Mouse (Mus musculus) common myeloid progenitor, adult 5-6 weeks (primary cell): ENCODE results near the gene Eml3. TPM values are rescaled to one million over a fixed set of nuclear protein-coding genes. Genes with fewer than 3 reads are reported as not detected.
A peak's percentile ranks its signal among the peaks of the same experiment; 100 is the strongest.
"Not testable (repeated sequence)": the region's sequence is repeated elsewhere in the genome, so short reads cannot be mapped to it uniquely, and the experiment has no call there.

Experiments used
- ATAC-seq: replicated peaks from 2 replicates; pipeline ENCODE4 v1.8.0; 2016; ENCODE audit warnings: low read depth, mild to moderate bottlenecking, moderate TSS enrichment, inconsistent platforms; ENCODE audit not compliant: poor library complexity, severe bottlenecking
- total RNA-seq: library from RNA; stranded (forward); fragments of 200-1000, 187-1606 nt; gene quantifications from 2 replicates; pipeline ENCODE4 v1.2.3, GENCODE M21; 2017

The Eml3 gene
- total RNA-seq, 1 experiment from 2014 or later, result 22.9 TPM

DNA sequence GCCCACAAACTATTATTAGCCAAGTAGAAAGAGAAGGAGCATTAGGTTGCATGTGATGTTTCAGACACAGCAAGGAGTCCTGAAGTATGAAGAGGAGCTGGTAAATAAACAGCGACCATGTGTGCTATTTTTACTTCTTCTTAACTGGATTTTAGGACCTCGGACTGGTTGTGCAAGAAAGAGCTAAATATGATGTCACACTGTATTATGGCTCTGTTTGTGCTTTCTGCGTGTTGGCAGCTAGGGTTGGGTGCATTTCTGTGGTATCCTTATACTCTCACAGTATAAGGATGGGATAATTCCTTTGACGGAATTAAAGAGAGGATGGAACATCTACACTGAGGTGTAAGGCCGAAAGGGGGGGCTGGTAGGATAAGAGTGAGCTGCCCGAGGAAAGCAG lies 15.9 kb downstream of the Eml3 start:
- ATAC-seq, result no peak

DNA sequence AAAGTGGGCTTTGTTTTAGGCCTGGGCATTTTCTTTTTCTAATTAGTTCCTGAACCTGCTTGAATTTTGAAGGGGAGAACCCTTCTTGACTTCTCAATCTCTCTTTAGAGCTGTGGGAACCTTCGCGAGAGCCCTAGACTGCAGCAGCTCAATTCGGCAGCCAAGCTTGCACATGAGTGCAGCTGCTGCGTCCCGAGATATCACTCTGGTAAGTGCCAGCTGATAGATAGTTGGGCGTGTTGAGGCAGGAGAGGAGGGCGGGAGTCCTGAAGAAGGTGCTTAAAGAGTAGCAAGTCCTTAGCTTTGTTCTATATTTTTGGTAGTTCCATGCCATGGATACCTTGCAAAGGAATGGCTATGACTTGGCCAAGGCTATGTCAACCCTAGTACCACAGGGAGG lies 17.6 kb downstream of the Eml3 start:
- no peak for ATAC-seq

DNA sequence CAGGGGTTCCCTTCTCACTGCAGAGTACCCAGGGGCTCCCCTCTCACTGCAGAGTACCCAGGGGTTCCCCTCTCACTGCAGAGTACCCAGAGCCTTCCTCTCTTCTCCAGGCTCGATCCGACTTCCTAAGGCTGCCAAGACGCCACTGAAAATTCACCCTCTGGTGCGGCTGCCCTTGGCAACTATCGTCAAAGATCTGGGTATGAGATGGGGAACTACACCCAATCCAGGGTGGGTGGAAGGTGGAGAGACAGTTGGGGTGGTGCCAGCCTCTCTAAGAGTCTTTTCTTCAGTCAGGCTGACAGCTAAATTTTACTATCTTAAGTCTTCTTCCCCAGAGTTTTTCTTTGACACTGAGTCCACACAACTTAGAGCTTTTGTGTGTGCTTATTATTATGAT lies 20.8 kb downstream of the Eml3 start:
- no peak for ATAC-seq

DNA sequence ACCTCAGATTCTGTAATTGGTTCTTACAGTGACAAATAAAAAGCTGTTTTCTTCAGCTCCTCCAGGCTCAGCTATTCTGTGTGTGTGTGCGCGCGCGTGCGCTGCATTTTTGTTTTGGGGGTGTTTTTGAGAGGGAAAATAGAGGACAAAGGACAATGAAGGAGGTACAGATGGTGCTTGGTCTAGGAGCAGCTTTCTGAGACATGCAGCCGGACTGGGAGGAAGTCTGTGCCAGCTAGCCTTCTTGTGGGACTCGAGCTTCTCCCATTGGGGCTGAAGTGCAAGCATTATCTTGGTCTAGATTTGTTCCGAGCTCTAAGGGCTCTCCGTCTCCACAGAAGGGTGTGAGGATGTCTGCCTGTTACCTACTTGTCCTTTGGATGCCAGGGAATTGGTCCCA lies 22.9 kb downstream of the Eml3 start:
- no peak for ATAC-seq

DNA sequence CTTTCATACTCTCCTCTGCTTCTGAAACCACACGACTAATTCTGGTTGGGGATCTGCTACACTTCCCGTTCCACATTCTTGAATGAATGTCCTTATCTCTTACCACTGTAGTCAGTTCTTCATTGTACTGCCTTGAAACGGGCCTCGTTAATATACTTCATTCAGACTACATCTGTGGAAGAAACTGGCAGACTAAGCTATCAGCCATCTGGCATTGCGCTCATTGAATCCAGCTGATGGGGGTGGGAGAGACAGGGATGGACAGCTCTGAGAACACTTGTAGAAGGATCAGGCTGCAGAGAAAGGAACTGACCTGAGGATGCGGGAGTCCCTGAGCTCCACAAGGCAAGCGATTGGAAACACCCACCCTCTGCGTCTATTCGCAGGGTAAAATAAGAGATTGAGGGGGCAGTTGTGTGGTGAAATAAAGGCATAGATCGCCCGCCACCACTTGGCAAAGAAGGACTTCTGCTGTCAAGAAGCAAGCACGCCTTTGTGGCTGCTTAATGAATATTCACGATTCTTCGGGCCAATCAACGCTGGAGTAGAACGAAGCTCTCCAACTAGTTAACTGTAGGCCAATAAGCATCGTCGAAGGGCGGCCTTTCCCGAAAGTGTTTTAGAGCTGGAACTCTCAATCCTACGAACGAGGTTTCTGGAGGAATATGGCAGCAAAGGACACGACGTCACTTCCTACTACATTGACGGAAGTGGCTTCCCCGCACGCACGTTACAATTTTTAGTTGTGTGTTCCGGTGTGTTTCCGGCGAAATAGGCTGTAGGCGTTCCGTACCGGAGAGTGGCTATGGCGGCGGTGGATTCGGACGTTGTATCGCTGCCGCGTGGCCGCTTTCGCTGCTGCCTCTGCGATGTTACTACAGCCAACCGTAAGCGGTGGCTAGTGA lies 24.0 kb downstream of the Eml3 start, which contains the start of gene Tut1:
Gene Tut1, plus strand, starts transcription at position 713 of the 905 bp plus-strand sequence.
- ATAC-seq, result peak; percentile 95

DNA sequence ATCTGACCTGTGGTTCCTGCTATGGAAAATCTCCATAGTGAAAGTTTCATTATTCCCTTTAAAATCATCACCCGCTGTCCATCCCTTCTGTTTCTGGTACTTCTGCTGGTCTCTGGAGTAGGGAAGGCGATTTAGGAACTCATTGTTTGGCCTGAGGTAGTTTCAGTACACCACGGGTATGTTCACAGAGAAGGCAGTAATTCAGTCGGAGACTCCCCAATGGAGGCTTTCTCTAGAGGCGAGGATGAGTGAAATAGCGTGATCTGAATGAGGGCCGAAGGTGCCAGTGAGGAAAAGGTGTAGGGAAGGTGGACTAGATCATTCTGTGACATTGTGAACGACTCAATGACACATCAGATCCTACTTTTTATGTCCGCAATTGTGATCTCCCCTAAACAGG lies 24.8 kb downstream of the Eml3 start:
- ATAC-seq, result no peak

DNA sequence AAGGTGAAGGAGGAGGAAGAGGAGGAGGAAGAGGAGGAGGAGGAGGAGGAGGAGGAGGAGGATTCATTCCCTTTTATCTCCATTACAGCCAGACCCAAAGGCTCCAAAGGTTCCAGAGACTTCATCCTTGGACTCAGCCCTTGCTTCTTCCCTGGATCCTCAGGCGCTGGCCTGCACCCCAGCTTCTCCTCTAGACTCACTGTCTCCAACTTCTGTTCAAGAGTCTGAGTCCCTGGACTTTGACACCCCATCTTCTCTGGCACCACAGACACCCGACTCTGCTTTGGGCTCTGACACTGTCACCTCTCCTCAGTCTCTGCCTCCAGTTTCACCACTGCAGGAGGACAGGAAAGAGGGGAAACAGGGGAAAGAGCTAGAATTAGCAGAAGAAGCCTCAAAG lies 32.9 kb downstream of the Eml3 start:
- no peak for ATAC-seq

DNA sequence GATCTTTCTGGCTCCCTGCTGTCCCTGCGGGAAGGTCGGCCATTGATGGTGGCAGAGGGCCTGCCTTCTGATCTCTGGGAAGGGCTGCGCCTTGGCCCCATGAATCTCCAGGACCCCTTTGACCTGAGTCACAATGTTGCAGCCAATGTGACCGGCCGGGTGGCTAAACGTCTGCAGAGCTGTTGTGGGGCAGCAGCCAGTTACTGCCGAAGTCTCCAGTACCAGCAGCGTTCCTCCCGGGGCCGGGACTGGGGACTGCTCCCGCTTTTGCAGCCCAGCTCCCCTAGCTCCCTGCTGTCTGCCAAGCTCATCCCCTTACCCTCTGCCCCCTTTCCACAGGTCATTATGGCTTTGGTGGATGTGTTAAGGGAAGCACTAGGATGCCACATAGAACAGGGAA lies 35.7 kb downstream of the Eml3 start:
- ATAC-seq, result no peak

DNA sequence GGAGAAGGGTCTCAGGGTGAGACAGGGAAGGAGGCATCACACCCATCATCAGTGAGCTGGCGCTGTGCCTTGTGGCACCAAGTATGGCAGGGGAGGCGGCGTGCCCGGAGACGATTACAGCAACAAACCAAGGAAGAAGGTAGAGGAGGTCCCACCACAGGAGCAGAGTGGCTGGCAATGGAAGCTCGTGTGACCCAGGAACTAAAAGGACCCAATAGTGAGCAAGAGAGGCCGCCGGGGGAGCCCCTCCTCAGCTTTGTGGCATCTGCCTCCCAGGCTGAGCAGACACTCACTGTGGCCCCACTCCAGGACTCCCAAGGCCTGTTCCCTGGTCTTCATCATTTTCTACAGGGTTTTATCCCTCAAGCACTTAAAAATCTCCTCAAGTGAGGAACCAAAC lies 36.4 kb downstream of the Eml3 start:
- ATAC-seq, result no peak

DNA sequence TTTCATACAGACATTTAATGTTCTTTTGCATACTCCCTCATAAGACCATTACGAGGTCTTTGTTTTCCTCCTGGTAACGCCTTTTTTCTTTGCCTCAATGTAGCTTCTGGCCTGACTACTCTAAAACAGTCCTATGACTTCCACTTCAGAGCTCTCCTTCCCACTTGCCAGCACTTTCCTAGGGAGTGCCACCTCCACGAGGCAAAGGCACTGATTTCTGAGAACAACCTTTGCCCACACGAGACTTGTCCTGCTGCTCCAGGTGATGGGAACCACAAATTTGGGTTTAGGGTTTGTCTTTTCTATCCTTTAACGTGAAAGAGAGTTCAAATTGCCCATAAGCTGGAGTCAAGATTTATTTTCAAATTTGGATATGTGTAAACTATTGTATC lies 36.8 kb downstream of the Eml3 start:
- no peak for ATAC-seq

DNA sequence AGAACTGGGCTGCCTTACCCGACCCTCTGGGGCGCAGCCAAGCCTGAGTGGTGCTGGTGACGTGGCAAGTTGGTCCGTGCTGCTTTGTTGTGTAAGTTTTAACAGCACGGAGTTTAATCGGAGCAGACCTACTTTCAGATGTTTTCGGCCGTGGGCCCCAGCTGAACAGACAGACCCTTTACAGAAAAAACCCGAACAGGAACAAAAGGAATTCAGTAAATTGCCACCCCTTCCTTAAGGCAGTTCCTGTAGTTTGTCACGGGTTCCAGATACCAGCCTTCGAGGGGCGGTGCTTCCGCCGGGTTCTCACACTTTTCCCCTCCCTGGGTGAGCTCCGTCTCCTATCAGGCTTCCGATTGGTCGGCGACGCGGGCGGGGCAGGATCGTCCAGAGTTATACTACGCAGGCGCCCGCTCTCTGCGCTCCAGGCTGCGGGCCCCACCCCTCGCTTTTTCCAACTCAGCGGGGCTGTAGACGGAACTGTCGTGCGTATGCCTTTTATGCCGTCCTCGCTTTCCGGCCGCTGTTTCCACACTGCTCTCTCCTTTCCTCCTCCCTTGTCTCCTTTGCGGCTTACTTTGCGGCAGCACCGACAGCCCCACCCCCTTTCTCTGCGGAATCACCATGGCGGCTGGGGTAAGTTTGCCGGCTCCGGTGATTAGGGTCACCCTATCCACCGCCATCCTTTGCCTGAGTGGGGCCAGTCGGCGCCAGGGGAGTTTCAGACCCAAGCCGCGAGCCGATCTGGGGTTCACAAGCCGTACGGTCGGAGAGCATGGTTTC lies 37.4 kb downstream of the Eml3 start, which contains the start of gene Eef1g:
Gene Eef1g, plus strand, starts transcription at position 452 of the 783 bp plus-strand sequence.
- peak; percentile 96 for ATAC-seq

DNA sequence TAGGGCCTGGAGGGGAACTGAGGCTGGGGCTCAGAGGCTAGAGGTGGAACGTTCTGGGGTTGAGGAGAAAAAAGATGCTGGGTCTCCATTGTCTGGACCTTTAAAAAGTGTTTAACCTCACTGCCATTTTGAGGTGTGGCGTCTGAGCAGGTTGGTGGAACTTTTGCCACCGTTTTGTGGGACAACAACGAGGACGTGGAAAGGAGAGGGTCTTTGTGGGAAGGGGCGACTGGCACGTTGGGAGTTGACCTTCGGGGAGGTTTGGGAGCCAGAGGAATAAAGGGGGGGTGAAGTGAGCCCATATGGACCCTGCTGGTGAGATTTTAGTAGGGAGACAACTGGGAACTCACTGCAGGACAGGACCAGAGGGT lies 38.0 kb downstream of the Eml3 start:
- peak; percentile 8; the same call in 1 of the 2 replicates for ATAC-seq

DNA sequence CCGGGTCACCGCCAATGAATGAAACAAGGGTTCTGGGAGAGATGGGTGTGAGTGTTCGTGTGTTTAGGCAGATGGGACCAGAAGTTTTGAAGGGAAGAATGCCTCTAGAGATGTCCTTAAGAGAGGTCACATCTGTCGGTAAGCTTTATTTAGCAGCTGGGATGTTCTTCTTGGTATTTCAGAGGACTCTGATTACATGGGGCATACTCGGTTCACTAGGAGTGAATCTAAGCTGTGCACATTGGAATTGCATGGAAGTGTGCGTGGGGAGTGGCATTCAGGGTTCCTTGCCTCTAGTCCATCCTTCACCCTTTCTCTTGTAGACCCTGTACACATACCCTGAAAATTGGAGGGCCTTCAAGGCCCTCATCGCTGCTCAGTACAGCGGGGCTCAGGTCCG lies 38.5 kb downstream of the Eml3 start:
- no peak for ATAC-seq

DNA sequence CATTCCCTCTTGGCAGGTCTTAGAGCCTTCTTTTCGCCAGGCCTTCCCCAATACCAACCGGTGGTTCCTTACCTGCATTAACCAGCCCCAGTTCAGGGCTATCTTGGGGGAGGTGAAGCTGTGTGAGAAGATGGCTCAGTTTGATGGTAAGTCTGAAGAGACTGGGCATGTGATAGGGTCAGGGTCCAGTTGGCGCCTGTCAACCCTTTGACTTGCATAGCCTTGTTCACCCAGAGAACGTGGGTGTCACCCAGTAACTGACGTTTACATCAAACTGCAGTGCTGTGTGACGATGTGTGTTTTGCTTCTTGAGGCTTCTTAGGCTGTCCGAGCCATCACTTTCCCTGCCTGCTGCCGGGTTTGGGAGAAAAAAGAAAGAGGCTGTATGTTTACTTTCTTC lies 43.1 kb downstream of the Eml3 start:
- not testable (repeated sequence) for ATAC-seq

DNA sequence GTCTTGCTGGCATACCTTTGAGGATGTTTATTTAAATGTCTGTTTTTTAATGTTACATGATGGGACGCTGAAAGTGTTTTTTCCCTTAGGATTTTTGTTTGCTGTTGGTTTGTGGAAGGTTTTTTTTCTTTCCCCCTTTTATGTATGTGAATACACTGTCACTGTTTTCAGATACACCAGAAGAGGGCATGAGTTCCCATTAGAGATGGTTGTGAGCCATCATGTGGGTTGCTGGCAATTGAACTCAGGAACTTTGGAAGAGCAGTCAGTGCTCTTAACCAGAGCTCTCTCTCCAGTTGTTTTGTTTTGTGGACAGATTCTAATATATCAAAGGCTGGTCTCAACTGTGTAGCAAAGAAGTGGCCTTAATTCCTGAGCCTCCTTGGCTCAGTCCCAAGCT lies 45.3 kb downstream of the Eml3 start:
- ATAC-seq, result no peak

DNA sequence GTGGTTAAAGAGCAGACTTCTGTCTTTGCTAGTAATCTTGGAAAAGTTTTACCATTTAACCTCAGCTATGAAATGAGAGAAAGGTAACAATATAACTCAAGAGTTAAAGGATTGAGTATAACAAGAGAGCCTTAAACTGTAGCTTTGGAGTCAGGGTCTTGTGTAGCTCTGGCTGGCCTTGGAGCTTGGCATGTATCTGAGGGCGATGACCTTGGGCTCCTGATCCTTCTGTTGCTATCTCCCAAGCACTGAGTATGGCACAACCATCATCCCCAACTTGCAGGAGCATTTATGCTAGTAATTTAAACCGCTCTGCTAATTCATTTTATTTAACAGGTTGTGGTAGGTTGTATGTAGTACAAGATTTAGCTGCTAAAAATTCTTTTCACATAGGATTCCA lies 46.1 kb downstream of the Eml3 start:
- ATAC-seq, result no peak

DNA sequence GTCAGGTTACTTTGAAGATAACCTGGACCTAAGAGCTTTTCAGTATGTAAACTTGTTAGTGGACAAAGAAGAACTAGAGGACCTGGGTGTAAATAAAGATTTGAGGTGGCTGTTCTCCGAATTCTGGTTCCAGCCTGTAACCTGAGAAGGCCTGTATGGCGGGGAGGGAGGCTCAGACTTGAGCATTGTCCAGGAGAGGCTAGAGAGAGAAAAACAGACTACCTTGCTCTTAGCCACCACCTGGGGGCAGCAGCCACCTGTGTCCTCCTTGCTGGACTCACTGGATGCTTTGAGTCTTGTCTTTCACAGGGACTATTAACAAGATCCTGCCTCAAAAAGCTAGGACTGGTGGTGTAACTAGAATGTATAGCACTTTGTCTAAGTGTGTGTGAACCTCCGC lies 47.2 kb downstream of the Eml3 start:
- ATAC-seq, result peak; percentile 45; the same call in 1 of the 2 replicates

DNA sequence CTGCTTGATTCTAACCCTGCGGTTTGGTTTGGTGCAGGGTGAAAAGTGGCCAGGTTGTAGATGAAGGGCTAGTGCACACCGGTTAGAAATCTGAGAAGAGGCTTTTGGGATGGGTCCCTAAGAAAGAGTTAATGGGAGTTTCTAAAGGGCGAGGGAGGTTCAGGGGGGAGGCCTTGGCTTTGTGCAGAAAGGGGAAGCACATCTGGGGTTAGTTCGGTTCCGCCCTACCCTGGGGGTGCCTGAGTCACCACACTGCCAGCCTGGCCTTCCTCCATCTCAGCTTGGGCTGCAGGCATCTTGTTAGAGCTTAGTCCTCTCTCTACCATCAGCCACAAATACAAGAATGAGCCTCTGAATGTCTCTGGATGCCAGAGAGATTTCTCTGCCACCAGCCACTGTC lies 51.4 kb downstream of the Eml3 start:
- ATAC-seq, result peak; percentile 46

DNA sequence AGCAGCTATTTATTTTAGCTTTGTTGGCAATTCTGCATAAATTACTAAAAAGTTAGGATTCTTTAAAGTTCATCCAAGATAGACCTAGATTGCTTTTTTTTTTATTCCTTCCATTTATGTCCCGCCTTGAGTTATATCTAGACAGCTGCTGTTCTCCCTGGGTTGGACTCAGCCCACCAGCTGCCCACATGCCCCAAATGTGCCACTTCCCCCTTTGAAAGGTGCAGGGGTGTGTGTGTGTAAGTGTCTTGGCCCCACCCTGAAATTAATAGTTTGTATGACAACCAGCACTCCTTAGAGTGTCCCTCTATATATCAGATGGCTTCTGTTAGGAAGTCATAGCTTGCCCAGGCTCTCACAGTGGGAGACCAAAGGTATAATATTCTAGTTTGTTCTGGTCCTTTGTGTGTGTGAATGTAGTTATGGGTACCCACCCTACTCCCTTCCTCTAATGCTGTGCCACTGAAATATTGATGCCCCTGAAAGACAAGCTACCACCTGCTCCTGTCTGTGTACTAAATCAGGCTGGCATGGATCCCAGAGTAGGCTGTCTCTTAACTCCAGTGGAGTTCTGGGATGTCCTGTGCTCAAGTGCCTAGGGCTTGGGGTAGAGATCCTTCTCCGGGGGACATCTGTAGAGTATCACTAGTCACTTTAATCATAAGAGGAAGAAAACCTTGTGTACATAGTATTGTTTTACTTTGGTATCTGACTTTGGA lies 52.3 kb downstream of the Eml3 start:
- ATAC-seq, result peak; percentile 27

DNA sequence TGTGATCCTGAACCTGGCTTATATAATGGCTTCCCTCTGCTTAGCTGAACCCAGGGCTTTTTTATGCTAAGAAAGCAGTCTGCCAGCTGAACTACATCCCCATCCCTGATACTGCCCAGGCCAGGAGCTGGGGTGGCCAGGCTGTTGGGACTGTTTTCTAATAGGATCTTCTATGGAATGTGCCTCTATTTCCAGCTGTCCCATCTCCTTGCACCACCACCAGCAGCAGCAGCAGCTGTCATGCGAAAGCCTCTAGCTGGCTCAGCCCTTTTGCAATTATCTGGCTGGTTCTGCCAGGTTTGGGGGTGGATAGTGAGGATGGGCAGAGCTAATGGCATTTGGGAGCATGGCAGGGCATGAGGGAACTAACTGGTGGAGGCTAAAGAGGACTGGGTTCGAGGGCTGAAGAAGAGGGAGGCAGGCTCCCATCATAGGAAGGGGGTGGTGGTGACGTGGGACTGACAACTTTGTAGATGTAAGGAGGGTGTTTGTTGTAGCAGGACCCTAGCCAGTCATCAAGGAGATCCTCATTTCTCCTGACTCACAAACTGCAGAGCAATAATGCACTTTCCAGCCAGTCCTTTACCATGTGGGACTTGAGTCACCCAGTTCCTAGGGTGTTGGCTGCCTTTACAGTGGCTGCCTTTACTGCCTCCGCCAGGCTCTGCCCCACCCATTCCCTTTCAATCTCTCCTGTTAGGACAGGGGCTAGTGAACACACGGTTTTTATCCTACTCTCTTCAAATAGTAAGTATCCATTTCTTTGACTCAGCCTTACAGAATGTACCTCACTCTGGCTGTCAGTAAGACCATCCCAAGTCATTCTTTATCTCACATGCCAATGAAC lies 53.2 kb downstream of the Eml3 start:
- no peak for ATAC-seq
